Mouse (Mus musculus) MEL-GATA-1-ER (cell line): ENCODE data around the gene Acpp.
"Not testable (repeated sequence)": the region's sequence is repeated elsewhere in the genome, so short reads cannot be mapped to it uniquely, and the experiment has no call there.

ENCODE experiments used
- DNase-seq: peaks from one replicate; pipeline ENCODE4 v3.0.0-alpha.2; 2012; ENCODE audit warnings: low read depth; ENCODE audit errors: extremely low read depth

The Acpp gene

GRCm38 (mm10) chr9:104337183-104337931, at the start of gene Acpp:
Acpp (minus strand) TSS chr9:104337748.
- DNase-seq, result peak; percentile 92

- no peak for DNase-seq
These were observed 45.1 kb upstream of the Acpp start for GRCm38 (mm10) chr9:104382571-104383170.

GRCm38 (mm10) chr9:104379532-104380162, 42.1 kb upstream of the Acpp start:
- peak; percentile 63 for DNase-seq

GRCm38 (mm10) chr9:104375573-104375972, 38.0 kb upstream of the Acpp start:
- DNase-seq, result no peak

GRCm38 (mm10) chr9:104373253-104373652, 35.7 kb upstream of the Acpp start:
- peak; percentile 51 for DNase-seq

- peak; percentile 32 for DNase-seq
These were observed 29.4 kb upstream of the Acpp start for GRCm38 (mm10) chr9:104366983-104367382.

- DNase-seq, result not testable (repeated sequence)
These were observed 24.4 kb upstream of the Acpp start for GRCm38 (mm10) chr9:104361951-104362350.

- DNase-seq, result no peak
These were observed 23.7 kb upstream of the Acpp start for GRCm38 (mm10) chr9:104361073-104361891.

GRCm38 (mm10) chr9:104360389-104360788, 22.8 kb upstream of the Acpp start:
- DNase-seq, result no peak

- no peak for DNase-seq
These were observed 18.1 kb upstream of the Acpp start for GRCm38 (mm10) chr9:104355521-104356270.

- DNase-seq, result no peak
These were observed 6.6 kb upstream of the Acpp start for GRCm38 (mm10) chr9:104344136-104344535.

GRCm38 (mm10) chr9:104339483-104339882, 1.9 kb upstream of the Acpp start:
- no peak for DNase-seq

GRCm38 (mm10) chr9:104338489-104339427, 1.2 kb upstream of the Acpp start:
- no peak for DNase-seq

- DNase-seq, result no peak
These were observed 6.2 kb downstream of the Acpp start for GRCm38 (mm10) chr9:104331301-104331700.

- DNase-seq, result no peak
These were observed 8.9 kb downstream of the Acpp start for GRCm38 (mm10) chr9:104328655-104329054.

- no peak for DNase-seq
These were observed 16.0 kb downstream of the Acpp start for GRCm38 (mm10) chr9:104321519-104321918.

- DNase-seq, result no peak
These were observed 21.2 kb downstream of the Acpp start for GRCm38 (mm10) chr9:104316351-104316750.

GRCm38 (mm10) chr9:104315499-104315898, 22.0 kb downstream of the Acpp start:
- DNase-seq, result no peak

GRCm38 (mm10) chr9:104306734-104307133, 30.8 kb downstream of the Acpp start:
- DNase-seq, result peak; percentile 44
